Mouse (Mus musculus) liver (tissue): ENCODE measurements around the gene Arfrp1.

Experiments used
- DNase-seq: peaks from one replicate; pipeline ENCODE4 v3.0.0-alpha.2; 2020; ENCODE audit warnings: mixed read lengths

The Arfrp1 gene

DNA sequence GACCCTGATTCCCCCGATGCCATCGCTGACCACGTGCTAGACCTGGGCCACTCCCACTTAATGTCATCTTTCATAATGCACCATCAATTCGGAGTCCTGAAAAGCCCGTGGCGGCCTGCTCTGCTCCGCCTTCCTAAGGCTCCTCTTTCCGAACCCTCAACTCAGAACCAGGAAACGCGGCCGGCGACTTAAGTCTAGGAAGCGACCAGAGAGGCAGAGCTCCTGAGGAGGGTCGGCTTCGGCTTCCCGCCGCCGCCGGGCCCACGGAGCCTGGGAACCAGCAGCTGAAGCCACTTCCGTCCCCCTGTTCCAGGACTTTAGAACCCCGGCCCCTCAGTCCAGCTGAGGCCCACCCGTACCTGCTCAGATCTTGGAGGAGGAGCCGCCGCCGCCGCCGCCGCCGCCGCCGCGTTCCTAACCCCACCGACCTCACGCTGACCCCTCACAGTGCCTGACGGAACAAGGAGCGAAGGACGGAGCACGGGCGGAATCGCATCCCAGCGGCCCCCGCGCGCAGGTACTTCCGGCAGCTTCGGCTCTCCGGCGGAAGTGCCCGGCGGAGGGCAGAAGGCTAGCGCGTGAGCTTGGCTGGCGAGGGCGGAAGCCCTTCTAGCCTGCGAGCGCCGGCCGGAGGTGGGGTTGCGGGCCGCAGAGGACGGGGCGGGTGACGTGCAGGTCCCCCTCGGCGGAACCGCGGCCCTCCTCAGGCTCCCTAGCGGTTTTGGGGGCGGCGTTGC is at the start of gene Arfrp1, which contains the start of gene Zgpat:
Gene Arfrp1 (minus strand): TSS at position 545 of the 737 bp plus-strand sequence.
Gene Zgpat (plus strand): TSS at position 69 of the 737 bp plus-strand sequence.
- peak; percentile 90 for DNase-seq

GRCm38 (mm10) chr2:181413141-181413540 is 47.9 kb upstream of the Arfrp1 start:
- DNase-seq = no peak

DNA sequence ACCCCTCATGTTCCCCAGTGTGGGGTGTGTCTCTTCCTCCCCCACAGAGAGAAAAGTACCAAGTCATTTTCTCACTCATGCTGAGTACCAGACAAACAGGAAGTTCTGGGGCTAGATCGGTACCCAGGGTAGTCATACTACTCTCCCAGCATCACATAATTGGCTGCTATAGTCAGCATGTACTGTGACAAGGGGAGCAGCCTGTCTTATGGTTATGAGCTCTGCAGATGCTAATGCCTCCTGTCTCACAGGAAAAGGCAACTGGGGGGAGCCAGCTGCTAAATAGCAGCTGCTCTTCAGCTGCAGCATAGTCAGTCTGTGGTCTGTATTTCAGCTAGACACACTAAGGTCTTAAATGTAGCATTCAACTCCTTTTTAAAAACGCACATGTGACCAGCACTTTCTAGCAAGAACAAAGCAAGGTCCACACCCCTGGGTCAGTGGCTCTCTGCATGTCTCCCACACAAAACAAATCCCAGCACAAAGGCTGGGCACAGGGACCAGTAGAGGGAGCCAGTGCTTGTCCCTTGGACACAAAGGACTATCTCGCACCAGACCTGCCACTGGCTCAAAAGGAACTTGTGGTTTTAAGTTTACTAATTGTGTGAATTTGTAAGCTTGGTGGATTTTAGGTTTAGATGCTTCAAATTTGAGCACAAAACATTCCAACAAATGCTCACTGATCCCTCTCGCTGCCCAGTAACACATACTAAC is 45.7 kb upstream of the Arfrp1 start:
- DNase-seq = peak; percentile 75

DNA sequence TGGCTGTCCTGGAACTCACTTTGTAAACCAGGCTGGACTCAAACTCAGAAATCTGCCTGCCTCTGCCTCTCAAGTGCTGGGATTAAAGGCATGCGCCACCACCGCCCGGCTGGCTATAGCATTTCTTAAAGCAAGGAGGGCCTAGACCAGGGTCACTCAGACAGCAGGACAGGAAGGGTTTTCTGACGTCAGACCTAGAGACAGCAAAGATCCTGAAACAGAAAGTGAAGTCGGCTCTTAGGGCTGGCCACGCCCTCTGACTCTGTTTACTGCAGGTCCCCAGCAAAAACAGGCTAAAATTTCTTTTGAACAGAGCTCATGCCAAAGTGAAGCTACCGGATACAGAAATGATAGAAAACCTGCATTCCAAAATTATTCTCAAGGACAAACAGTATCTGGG is 44.4 kb upstream of the Arfrp1 start:
- no peak for DNase-seq

DNA sequence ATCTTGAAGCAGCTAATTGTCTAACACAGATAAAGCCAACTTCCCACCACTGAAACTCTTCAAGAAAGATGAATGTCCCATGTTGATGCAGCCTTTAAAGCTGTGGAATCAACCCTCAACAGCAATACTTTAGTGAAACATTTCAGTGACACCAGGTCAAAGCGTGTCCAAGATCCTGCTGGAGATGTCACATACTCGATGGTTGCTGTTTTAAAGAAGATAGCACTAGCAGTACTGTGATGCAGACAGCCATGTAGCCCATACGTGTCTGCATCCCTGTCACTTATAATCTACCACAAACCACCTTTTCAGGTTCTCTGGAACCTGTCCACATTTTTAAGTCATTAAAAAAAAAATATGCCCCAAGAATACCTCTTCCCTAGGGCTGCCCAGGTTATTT is 38.5 kb upstream of the Arfrp1 start:
- DNase-seq = no peak

GRCm38 (mm10) chr2:181401497-181401896 is 36.3 kb upstream of the Arfrp1 start:
- DNase-seq = no peak

GRCm38 (mm10) chr2:181397207-181397761 is 32.1 kb upstream of the Arfrp1 start:
- no peak for DNase-seq

GRCm38 (mm10) chr2:181394086-181394485 is 28.9 kb upstream of the Arfrp1 start:
- DNase-seq = no peak

- peak; percentile 84 for DNase-seq
These were observed 27.5 kb upstream of the Arfrp1 start for GRCm38 (mm10) chr2:181392600-181393213.

- no peak for DNase-seq
These were observed 26.3 kb upstream of the Arfrp1 start for GRCm38 (mm10) chr2:181391541-181391940.

DNA sequence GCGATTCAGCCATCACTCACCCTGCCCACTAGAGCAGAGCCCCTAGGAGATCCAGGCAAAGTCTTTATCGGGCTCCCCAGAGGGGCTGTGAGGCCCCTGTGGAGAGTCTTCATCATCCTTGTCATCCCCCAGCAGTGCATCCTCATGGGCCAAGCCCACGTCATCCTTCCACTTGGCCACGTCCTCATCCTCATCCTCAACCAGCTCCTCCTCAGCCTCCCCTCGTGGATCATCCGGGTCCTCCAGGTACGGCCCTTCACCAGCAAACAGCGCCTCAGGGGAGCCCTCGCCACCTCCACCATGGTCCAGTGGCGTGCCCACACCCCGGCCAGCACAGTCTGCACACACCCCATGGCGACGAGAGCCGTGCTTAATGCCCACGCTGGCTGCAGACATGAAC is 25.8 kb upstream of the Arfrp1 start:
- DNase-seq = no peak

GRCm38 (mm10) chr2:181390136-181390870 is 25.1 kb upstream of the Arfrp1 start:
- no peak for DNase-seq

GRCm38 (mm10) chr2:181386663-181387210 is 21.5 kb upstream of the Arfrp1 start:
- DNase-seq = no peak

DNA sequence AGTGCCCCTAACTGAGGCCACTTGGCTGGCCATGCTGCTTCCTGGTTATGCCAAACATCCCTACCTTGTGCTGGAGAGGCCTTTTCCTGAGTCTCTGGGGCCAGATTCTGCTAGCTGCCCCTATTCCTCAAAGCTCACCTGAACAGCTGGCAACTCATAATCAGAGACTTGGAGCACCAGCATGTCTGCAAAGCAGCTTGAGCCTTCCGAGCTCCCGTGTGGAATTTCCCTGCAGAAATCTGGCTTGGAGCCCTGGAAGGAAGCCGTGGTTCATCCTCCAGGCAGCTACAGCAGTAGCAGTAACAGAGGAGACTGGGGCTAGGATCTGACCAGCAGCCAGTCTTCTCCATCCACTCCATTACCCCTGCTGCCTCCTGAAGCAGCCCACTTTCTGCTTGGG is 20.7 kb upstream of the Arfrp1 start:
- DNase-seq = no peak

DNA sequence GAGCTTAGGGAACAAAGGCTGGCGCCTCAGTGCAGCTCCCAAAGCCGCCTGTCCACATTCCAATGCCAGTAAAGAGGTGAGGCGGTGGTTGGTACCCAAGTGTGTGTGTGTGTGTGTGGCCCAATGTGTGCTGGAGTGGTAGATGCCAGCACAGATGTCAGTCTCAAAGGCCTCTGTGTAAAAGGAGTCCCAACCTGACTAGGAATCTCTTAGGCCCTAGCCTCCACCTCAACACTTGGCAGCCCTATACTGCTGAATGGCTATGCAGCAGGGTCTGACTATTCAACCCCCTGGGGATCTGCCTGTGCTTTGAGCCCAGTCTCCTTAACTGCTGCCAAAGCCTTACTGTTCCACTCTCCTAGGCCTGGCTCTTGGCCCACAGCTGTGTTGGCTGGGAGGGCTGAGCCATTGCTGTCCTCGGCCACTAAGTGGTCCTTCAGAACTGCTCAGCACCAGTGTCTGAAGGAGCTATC is 19.8 kb upstream of the Arfrp1 start:
- DNase-seq = no peak

DNA sequence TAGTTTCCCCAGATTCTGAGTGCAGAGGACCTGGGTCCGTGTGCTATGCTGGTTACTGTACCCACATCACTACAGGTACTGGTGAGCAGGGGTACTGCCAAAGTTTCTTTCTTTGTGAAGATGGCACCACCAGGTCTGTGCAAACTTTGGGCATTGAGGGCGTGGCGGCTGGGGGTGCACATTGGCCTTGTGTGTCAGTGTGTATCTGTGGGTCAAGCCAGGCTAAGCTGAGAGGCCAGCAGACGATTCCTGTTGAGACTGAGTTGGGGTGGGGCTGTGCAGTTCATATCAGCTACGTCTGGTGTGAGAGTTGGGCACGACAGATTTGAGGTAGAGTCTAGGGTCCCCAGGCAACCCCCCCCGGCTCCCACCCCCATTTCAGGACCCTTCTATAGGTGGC is 19.3 kb upstream of the Arfrp1 start:
- no peak for DNase-seq

DNA sequence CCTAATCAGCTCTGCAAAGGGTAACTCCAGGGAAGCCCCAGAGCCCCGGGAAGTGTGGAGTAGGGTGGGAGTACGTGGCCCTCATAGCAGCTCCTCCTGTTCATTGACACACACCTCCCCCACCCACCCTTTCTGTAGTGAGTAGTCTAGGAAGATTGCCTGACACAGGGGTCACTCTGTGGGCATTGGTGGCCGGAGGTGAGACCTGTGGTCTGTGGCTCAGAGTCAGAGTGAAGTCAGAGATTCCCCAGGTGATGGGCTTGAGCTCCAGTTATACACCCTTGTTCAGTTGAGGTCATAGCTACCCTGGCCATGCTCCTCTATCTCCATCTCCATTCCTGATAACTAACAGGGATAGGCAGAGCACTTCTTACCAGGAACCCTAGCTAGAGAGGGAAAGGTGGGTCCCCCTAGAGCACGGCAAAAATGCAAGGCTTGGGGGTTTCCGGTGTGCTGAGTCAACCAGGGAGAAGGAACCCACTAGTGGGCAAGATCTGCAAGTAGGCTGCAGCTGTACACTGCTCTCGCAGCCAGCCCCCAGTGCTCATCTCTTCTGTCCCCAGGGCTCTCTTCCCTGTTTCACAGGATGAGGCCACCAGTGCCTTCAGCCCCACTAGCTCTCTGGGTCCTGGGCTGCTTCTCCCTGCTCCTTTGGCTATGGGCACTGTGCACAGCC is 16.6 kb upstream of the Arfrp1 start:
- DNase-seq = no peak

DNA sequence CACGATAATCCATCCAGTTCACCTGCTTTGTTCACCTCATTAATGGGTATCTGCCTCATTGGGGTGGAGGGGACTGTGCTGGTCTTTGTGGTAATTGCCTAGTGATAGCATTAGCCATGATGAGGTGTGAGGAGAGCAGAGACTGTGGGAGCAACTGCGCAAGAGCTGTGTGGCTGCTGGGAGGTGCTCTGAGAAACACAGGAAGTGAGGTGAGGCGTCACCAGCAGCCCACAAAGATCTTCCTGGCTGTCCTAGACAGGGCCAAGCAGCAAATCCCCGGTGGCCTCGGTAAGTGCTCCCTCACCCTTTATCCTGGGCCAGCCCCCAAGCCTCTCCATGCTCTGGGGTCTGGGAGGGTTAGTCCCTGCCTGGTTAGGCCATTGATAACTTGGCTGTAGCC is 15.9 kb upstream of the Arfrp1 start:
- no peak for DNase-seq

- DNase-seq = no peak
These were observed 15.0 kb upstream of the Arfrp1 start for GRCm38 (mm10) chr2:181380251-181380650.

DNA sequence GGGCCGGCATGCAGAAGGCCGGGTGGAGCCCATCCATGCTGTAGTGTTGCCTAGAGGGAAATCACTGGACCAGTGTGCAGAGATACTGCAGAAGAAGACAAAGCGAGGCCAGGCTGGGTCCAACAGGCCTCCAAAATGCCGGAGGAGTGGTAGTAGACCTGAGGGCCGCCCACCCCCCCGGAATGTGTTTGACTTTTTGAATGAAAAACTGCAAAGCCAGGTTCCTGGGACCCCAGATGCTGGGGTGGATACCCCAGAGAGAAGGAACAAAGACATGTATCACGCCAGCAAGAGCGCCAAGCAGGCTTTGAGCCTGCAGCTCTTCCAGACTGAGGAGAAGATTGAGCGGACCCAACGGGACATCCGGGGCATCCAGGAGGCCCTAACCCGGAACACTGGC is 14.6 kb upstream of the Arfrp1 start, which contains the start of gene Lime1:
Gene Lime1 (plus strand): TSS at position 301 of the 400 bp plus-strand sequence.
- no peak for DNase-seq

DNA sequence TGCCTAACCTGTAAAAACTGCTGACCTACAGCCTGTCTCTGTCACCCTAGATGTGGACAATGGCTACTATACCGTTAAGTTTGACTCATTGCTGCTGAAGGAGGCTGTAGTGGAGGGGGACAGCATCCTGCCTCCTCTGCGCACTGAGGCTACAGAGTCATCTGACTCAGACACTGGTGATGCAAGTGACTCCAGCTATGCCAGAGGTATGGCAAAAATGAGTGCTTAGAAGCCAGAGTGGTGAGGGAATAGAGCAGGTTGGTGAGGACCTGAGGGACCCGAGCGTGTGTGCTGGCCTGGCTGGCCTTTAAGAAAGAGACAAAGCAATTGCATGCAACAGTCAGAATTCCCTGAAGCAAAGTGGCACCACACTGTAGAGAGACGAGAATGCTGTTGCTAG is 13.5 kb upstream of the Arfrp1 start:
- DNase-seq = no peak

DNA sequence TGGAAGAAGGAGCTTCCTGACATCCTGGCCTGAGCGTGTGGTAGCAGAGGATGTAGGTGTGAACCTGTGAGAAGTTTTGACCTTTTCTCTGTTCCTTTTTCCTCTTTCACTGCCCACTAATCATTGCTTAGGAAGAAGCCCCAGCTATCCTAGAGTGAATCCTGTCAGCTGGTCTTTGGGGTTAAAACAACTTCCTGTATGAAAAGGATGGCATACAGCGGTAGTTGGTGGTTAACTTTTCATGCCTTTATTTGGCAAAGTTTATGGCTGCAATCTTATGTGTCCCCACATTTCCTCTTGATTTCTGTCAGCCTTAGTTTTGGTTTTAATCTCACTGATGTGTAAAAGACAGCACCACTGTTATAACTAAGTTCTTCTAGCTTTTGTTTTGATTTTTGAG is 12.0 kb upstream of the Arfrp1 start:
- no peak for DNase-seq
